Mouse (Mus musculus): ENCODE measurements at regions not wholly inside any gene's neighbourhood (a gene's known extent, or its start where the extent isn't known, plus 50 kb on each side); places are given as distances from the start of the nearest gene placed in this dataset.
"Not testable (repeated sequence)": the region's sequence is repeated elsewhere in the genome, so short reads cannot be mapped to it uniquely, and the experiment has no call there.

DNA sequence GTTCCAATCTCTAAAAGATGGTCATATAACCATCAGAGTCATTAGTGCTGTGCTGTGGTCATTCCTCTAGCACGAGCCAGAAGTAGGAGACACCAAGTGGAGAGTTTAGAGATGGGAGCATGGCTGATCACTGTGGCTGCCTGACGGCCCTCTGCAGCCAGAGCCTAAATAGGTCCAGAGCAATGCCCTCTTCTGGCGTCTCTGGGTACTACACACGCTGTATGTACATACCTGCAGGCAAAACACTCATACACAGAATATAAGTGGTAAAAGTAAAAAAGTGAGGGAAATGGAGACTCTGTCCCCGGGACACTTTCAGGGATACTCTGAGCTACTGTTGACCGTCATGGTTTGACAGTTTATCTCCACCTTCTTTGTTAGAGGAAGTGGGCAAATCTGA lies 91.4 kb downstream of the Gm21738 start:
- DNase-seq = no peak

DNA sequence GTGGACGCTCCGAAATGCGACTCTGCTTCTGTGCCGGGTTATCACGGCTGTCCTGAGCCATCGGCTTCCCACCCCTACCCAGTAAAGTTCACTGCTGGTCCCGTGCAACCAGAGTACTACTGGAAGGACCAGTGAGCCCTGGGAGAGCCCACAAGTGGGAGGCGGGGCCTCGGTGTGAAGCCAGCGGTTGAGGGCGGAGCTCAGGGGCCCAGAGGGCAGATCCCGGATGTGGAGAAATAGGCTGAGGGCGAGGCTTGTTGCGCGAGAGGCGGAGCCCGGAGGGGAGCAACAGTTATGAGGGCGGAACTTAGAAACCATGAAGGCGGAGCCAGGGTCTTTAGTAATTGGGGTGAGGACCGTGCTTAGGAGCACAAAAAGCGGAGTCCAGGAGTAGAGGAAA lies 107.1 kb downstream of the Gm21738 start:
- no peak for DNase-seq

DNA sequence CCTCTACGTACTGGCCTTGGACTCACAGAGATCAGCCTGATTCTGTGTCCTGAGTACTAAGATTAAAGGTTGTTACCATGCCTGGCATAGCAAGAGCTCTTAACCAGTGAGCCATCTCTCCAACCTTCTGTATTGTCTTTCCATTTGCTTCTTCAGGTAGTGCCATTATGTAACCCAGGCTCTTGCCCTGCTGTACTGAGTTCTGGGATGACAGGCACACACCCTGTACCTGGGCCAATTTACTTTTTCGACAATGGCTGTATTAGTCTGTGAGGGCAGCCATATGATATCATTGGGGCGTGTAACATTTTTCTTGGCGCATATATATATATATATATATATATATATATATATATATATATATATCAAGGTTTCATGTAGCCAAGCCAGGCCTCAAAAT lies 115.9 kb downstream of the Gm21738 start:
- not testable (repeated sequence) for DNase-seq

DNA sequence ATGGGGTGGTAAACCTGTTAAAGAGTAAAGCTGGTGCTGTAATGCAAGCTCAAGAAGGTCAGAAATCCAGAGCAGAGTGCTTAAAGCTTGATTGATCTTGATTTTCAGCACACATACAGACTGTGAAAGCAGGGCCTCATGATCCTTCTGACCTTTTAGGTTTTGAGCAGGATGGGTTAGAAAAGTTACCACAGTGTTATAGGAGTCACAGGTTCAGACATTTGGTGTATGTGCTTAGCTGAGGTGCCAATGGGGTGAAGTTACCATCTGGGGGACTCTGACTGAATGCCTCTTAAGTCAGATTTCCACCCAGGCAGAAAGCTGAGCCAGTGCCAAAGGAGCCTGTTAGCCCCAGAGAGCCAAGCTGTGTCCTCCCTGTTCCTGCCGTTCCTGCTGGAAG lies 139.6 kb downstream of the Gm21738 start:
- no peak for DNase-seq

GRCm38 (mm10) chr14:19277777-19278385 lies 140.8 kb downstream of the Gm21738 start:
- DNase-seq = peak; percentile 21 to 31
